Mouse (Mus musculus) liver, adult 2 months (tissue): ENCODE data around the gene Gm49673. TPM values are rescaled to one million over a fixed set of nuclear protein-coding genes. Genes with fewer than 3 reads are reported as not detected.
A peak's percentile ranks its signal among the peaks of the same experiment; 100 is the strongest.
"Not testable (repeated sequence)": the region's sequence is repeated elsewhere in the genome, so short reads cannot be mapped to it uniquely, and the experiment has no call there.

ENCODE experiments used
- DNase-seq: peaks from one replicate; pipeline ENCODE4 v3.0.0-alpha.2; 2011; ENCODE audit warnings: low read depth, low spot score; ENCODE audit errors: extremely low read depth
- H3K27ac ChIP-seq: fragments of 200-500 bp; replicated peaks from 2 replicates; pipeline ENCODE4 v1.5.1; 2012; ENCODE audit warnings: low read depth, mild to moderate bottlenecking, control low read depth, inconsistent platforms, low read length; ENCODE audit not compliant: insufficient read depth
- H3K27me3 ChIP-seq: fragments of 200-500 bp; 2 replicates; pipeline ENCODE4 v1.6.1; 2012; ENCODE audit warnings: mild to moderate bottlenecking, moderate library complexity, low read length, inconsistent platforms; ENCODE audit not compliant: control insufficient read depth, insufficient read depth
- H3K36me3 ChIP-seq: fragments of 200-500 bp; 2 replicates; pipeline ENCODE4 v1.6.1; 2012; ENCODE audit warnings: low read length, inconsistent platforms; ENCODE audit not compliant: control insufficient read depth, insufficient read depth
- H3K4me1 ChIP-seq: fragments of 200-500 bp; 2 replicates; pipeline ENCODE4 v1.6.1; 2011; ENCODE audit warnings: low read length; ENCODE audit not compliant: control insufficient read depth, insufficient read depth
- H3K4me3 ChIP-seq: fragments of 200-500 bp; 2 replicates; pipeline ENCODE4 v1.5.1; 2011; ENCODE audit warnings: low read depth, mild to moderate bottlenecking, control low read depth, low read length, moderate library complexity; ENCODE audit not compliant: insufficient read depth
- H3K79me2 ChIP-seq: fragments of 200-500 bp; 2 replicates; pipeline ENCODE4 v1.6.1; 2012; ENCODE audit warnings: inconsistent platforms, mild to moderate bottlenecking, low read length, moderate library complexity; ENCODE audit not compliant: control insufficient read depth, insufficient read depth
- H3K9ac ChIP-seq: fragments of 200-500 bp; 2 replicates; pipeline ENCODE4 v1.6.1; 2012; ENCODE audit warnings: low read depth, mild to moderate bottlenecking, control low read depth, inconsistent platforms, low read length
- CTCF ChIP-seq: fragments of 200-500 bp; IDR thresholded peaks from 2 replicates; pipeline ENCODE4 v1.5.1; 2011; ENCODE audit warnings: low read depth, low read length, control low read depth
- POLR2A ChIP-seq: fragments of 200-500 bp; IDR thresholded peaks from 2 replicates; pipeline ENCODE4 v1.6.1; 2011; ENCODE audit warnings: low read length, control low read depth; ENCODE audit not compliant: insufficient read depth; ENCODE audit errors: extremely low read depth
- WGBS: fragments of 180-500 bp; shearing (Covaris S2); methylation state at CpG from one replicate; pipeline ENCODE4 v1.1.7; 2018; 5-methylcytosine and 5-hydroxymethylcytosine counted together
- polyA plus RNA-seq: library from polyadenylated mRNA; depleted of rRNA; stranded (reverse); fragments of >200 nt; gene quantifications from 2 replicates; pipeline ENCODE4 v1.2.3, GENCODE M21; 2012; rRNA removed
- total RNA-seq: library from RNA; depleted of rRNA; stranded (reverse); fragments of >200 nt; gene quantifications from 2 replicates; pipeline ENCODE4 v1.2.3, GENCODE M21; 2014; rRNA removed

The Gm49673 gene
- total RNA-seq (0.07 TPM in 1 of 2 replicates, not detected in the other), polyA plus RNA-seq (0.17 TPM in 1 of 2 replicates, not detected in the other)

- Histone ChIP-seq H3K27ac (peak within 1 kb of the TSS; percentile 66), H3K9ac (peak within 1 kb of the TSS; percentile 84), H3K4me3 (peak within 1 kb of the TSS; percentile 60)
- WGBS = 2% methylated on average over 49 of the region's 67 CpGs
- not testable (repeated sequence) for H3K79me2 ChIP-seq, H3K36me3 ChIP-seq, H3K4me1 ChIP-seq, H3K27me3 ChIP-seq
- DNase-seq = peak; percentile 19
These were observed at the start of gene Gm49673, which contains the start of gene Rnaset2a for GRCm38 (mm10) chr17:8147439-8148316. Gm49673 (minus strand) TSS chr17:8147788. Rnaset2a (minus strand) TSS chr17:8148097.

- H3K27me3 ChIP-seq = no peaks in the 10 kb centered on the region
- H3K4me1 ChIP-seq = no peaks in the 10 kb centered on the region
- H3K27ac ChIP-seq = no peak overlapping the region
- H3K4me3 ChIP-seq = no peak overlapping the region
- DNase-seq = peak; percentile 25
- H3K79me2 ChIP-seq = no peaks in the 10 kb centered on the region
- H3K9ac ChIP-seq = no peak overlapping the region
- peaks cover 42% of the 10 kb centered on the region for H3K36me3 ChIP-seq
- TF ChIP-seq POLR2A (no peak), CTCF (no peak)
- 86% methylated on average over 8 of the region's 8 CpGs for WGBS
These were observed 48.2 kb upstream of the Gm49673 start for GRCm38 (mm10) chr17:8195685-8196376.

- Histone ChIP-seq H3K36me3 (peaks cover 57% of the 10 kb centered on the region), H3K27ac (no peak overlapping the region), H3K4me1 (no peaks in the 10 kb centered on the region), H3K79me2 (no peaks in the 10 kb centered on the region), H3K9ac (no peak overlapping the region), H3K27me3 (no peaks in the 10 kb centered on the region), H3K4me3 (no peak overlapping the region)
- WGBS = 94% methylated on average over 8 of the region's 8 CpGs
- TF ChIP-seq POLR2A (no peak), CTCF (no peak)
- no peak for DNase-seq
These were observed 46.1 kb upstream of the Gm49673 start for GRCm38 (mm10) chr17:8193678-8194077.

- Histone ChIP-seq H3K4me3 (no peak overlapping the region), H3K27me3 (no peaks in the 10 kb centered on the region), H3K27ac (no peak overlapping the region), H3K79me2 (no peaks in the 10 kb centered on the region), H3K9ac (no peak overlapping the region), H3K4me1 (no peaks in the 10 kb centered on the region), H3K36me3 (peaks cover 56% of the 10 kb centered on the region)
- WGBS = 86% methylated on average over 7 of the region's 7 CpGs
- no peak for TF ChIP-seq POLR2A
- TF ChIP-seq CTCF = no peak
- DNase-seq = no peak
These were observed 36.6 kb upstream of the Gm49673 start for GRCm38 (mm10) chr17:8184217-8184616.

- TF ChIP-seq POLR2A (no peak), CTCF (no peak)
- no peak for DNase-seq
- Histone ChIP-seq H3K36me3 (peaks cover 57% of the 10 kb centered on the region), H3K9ac (no peak overlapping the region), H3K4me3 (no peak overlapping the region), H3K27ac (no peak overlapping the region), H3K79me2 (no peaks in the 10 kb centered on the region), H3K27me3 (no peaks in the 10 kb centered on the region), H3K4me1 (no peaks in the 10 kb centered on the region)
- 94% methylated on average over 5 of the region's 5 CpGs for WGBS
These were observed 36.2 kb upstream of the Gm49673 start for GRCm38 (mm10) chr17:8183815-8184214.
